Mouse (Mus musculus) spleen, adult 18-20 months (tissue): ENCODE measurements around the gene 4930550C14Rik.

Experiments used
- DNase-seq, 2 experiments: peaks; one replicate each; pipeline ENCODE4 v3.0.0; 2022; ENCODE audit warnings: mixed read lengths in 2 of 2

The 4930550C14Rik gene

GRCm38 (mm10) chr9:53404753-53405722 is 2.9 kb downstream of the 4930550C14Rik start:
- peak; percentile 62 to 76 for DNase-seq

DNA sequence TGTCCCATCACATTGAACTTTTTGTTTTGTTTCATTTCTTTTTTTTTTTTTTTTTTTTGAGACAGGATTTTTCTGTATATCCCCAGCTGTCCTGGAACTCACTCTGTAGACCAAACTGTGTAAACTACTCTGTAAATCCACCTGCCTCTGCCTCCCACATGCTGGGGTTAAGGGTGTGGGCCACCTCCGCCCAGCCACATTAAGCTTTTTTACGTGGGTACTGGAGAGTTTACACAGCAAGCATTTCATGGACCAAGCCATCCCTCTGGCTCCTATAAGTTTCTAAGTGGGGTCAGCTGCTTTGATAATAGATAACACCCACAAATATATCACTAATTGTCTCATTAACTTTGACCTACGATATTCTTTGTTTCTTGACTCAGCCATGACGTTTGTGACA is 6.4 kb downstream of the 4930550C14Rik start:
- DNase-seq: no peak

GRCm38 (mm10) chr9:53408953-53409361 is 6.8 kb downstream of the 4930550C14Rik start:
- DNase-seq: no peak

DNA sequence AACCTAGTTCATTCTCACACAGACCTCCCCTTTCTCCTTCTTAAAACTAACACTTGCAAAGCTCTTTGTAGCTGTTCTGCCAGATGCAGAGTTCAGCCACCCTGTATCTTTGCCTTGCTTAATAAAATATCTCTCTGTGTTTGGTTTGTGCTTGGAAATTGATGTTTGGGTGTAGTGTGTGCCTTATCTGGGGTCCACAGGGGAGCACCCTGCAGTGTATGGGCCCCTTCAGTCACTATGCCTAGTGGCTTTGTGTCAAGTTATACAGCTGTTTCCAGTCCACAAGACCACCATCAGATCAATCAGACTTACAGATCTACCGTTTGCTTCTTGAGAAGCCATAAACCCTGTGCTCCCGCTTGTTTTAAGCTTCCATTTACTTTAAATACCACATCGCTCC is 7.3 kb downstream of the 4930550C14Rik start:
- DNase-seq: no peak

DNA sequence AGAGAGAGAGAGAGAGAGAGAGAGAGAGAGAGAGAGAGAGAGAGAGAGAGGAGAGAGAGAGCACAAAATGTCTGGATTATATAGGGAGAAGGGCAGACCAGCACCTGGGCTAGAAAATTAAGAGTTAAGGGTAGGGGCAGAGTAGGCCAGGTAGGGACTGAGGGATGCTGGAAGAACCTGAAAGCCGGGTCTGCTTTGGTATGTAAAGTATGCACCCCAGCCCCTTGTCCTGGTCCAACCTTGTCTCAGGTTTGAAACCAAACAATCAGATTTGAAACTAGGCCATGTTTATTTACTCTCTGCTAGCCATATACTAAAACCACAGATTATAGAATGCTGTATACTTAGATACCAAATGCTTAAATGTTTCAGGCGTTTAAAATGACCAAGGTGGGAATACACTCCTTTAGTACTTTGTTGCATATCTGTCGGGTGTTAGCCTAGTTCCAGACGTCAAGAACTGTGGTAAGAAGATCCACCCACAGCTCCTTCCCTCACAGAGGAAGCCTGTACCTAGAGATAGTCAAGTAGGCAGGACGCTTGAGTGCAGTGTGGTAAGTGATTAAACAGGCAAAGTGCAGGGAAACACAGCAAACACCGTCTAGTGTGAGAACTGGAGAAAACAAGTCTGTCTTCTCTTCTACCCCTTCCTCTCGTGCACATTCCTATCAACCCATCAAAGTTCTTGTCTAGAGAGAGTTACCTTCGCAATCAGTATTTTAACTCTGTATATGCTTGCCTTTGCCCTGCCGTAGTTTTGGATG is 20.2 kb downstream of the 4930550C14Rik start:
- DNase-seq: no peak

DNA sequence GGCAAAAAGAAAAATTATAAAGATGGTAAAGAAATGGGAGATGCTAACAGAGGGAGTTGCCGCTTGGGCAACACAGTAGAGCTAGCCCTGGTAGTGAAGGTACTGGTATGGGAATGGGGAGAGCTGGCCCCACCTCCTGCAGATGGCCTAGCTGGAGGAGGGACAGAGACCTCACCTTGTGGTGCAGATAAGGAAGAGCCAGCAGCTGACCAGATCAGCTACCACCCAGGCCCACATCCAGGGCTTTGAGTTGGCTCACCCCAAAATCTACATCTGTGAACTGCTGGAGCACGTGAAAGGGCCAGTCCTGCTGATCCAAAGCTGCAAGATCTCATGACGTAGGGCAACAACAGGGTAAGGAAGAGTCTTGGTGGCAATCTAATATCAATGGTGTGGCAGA is 24.6 kb downstream of the 4930550C14Rik start:
- no peak for DNase-seq

- no peak for DNase-seq
Observed at GRCm38 (mm10) chr9:53427638-53428037, 25.5 kb downstream of the 4930550C14Rik start.

GRCm38 (mm10) chr9:53435830-53436570 is 33.9 kb downstream of the 4930550C14Rik start:
- no peak for DNase-seq

- DNase-seq: no peak
Observed at GRCm38 (mm10) chr9:53450609-53451008, 48.5 kb downstream of the 4930550C14Rik start.

- DNase-seq: no peak
Observed at GRCm38 (mm10) chr9:53452038-53452437, 49.9 kb downstream of the 4930550C14Rik start.

- DNase-seq: no peak
Observed at GRCm38 (mm10) chr9:53472806-53473518, 70.8 kb downstream of the 4930550C14Rik start.
